Mouse (Mus musculus): Measurements from ENCODE around the gene Olfr56. TPM values are rescaled to one million over a fixed set of nuclear protein-coding genes. Genes with fewer than 3 reads are reported as not detected.
"Not testable (repeated sequence)": the region's sequence is repeated elsewhere in the genome, so short reads cannot be mapped to it uniquely, and the experiment has no call there.

Olfr56 gene
- not detected in 2 replicates for polyA plus RNA-seq (2015; fragmentation: Nextera tagmentation; extraction: Ambion mirVana)

- not testable (repeated sequence) for H3K9me3 ChIP-seq (replicated peaks); H3K4me2 ChIP-seq (replicated peaks); H3K9ac ChIP-seq; H3K27ac ChIP-seq (replicated peaks); ATAC-seq (ENCODE audit: insufficient number of reproducible peaks, low FRiP score, low TSS enrichment, low read depth); H3K36me3 ChIP-seq; H3K4me3 ChIP-seq (replicated peaks); H3K27me3 ChIP-seq; H3K4me1 ChIP-seq
- no CpG with 5 or more reads among the region's 1 CpGs for WGBS
These were observed at the start of gene Olfr56 for GRCm38 (mm10) chr11:48978240-48978939. Gene Olfr56, plus strand, starts transcription at chr11:48978889.

- H3K4me1 ChIP-seq; H3K36me3 ChIP-seq; H3K9me3 ChIP-seq (replicated peaks); H3K27me3 ChIP-seq; H3K4me3 ChIP-seq (replicated peaks); ATAC-seq (ENCODE audit: insufficient number of reproducible peaks, low FRiP score, low TSS enrichment, low read depth); H3K9ac ChIP-seq; H3K27ac ChIP-seq (replicated peaks); H3K4me2 ChIP-seq (replicated peaks): not testable (repeated sequence)
- WGBS = 82% methylated on average over 1 of the region's 1 CpGs
These were observed 45.3 kb upstream of the Olfr56 start for GRCm38 (mm10) chr11:48933422-48933821.

- H3K27me3 ChIP-seq; H3K9me3 ChIP-seq (replicated peaks); H3K4me3 ChIP-seq (replicated peaks); H3K4me1 ChIP-seq; ATAC-seq (ENCODE audit: insufficient number of reproducible peaks, low FRiP score, low TSS enrichment, low read depth); H3K36me3 ChIP-seq; H3K27ac ChIP-seq (replicated peaks); H3K9ac ChIP-seq; H3K4me2 ChIP-seq (replicated peaks): not testable (repeated sequence)
- WGBS = 81% methylated on average over 1 of the region's 1 CpGs
These were observed 44.8 kb upstream of the Olfr56 start for GRCm38 (mm10) chr11:48933923-48934322.

- H3K4me2 ChIP-seq (replicated peaks); H3K4me3 ChIP-seq (replicated peaks); H3K9me3 ChIP-seq (replicated peaks); H3K27me3 ChIP-seq; H3K36me3 ChIP-seq; H3K9ac ChIP-seq; ATAC-seq (ENCODE audit: insufficient number of reproducible peaks, low FRiP score, low TSS enrichment, low read depth); H3K4me1 ChIP-seq; H3K27ac ChIP-seq (replicated peaks): not testable (repeated sequence)
- WGBS = no CpG with 5 or more reads among the region's 3 CpGs
These were observed 43.4 kb upstream of the Olfr56 start for GRCm38 (mm10) chr11:48935291-48935690.

- not testable (repeated sequence) for H3K4me3 ChIP-seq (replicated peaks); H3K4me2 ChIP-seq (replicated peaks); ATAC-seq (ENCODE audit: insufficient number of reproducible peaks, low FRiP score, low TSS enrichment, low read depth); H3K27me3 ChIP-seq; H3K4me1 ChIP-seq; H3K9ac ChIP-seq; H3K27ac ChIP-seq (replicated peaks); H3K36me3 ChIP-seq; H3K9me3 ChIP-seq (replicated peaks)
These were observed 39.4 kb upstream of the Olfr56 start for GRCm38 (mm10) chr11:48939286-48939685.

GRCm38 (mm10) chr11:48946090-48946489 is 32.6 kb upstream of the Olfr56 start, which contains the start of gene Psme2b:
Gene Psme2b, minus strand, starts transcription at chr11:48946190.
- H3K4me3 ChIP-seq (replicated peaks); H3K27me3 ChIP-seq; H3K9ac ChIP-seq; H3K27ac ChIP-seq (replicated peaks); H3K9me3 ChIP-seq (replicated peaks); H3K36me3 ChIP-seq; H3K4me2 ChIP-seq (replicated peaks); ATAC-seq (ENCODE audit: insufficient number of reproducible peaks, low FRiP score, low TSS enrichment, low read depth); H3K4me1 ChIP-seq: not testable (repeated sequence)
- WGBS = 87% methylated on average over 6 of the region's 6 CpGs

- ATAC-seq (ENCODE audit: insufficient number of reproducible peaks, low FRiP score, low TSS enrichment, low read depth); H3K4me3 ChIP-seq (replicated peaks); H3K27ac ChIP-seq (replicated peaks); H3K9ac ChIP-seq; H3K9me3 ChIP-seq (replicated peaks); H3K4me1 ChIP-seq; H3K36me3 ChIP-seq; H3K27me3 ChIP-seq; H3K4me2 ChIP-seq (replicated peaks): not testable (repeated sequence)
- no CpG with 5 or more reads among the region's 1 CpGs for WGBS
These were observed 4.0 kb upstream of the Olfr56 start for GRCm38 (mm10) chr11:48974686-48975085.

- H3K36me3 ChIP-seq; H3K27me3 ChIP-seq; H3K27ac ChIP-seq (replicated peaks); H3K4me3 ChIP-seq (replicated peaks); H3K4me2 ChIP-seq (replicated peaks); H3K4me1 ChIP-seq; ATAC-seq (ENCODE audit: insufficient number of reproducible peaks, low FRiP score, low TSS enrichment, low read depth); H3K9ac ChIP-seq; H3K9me3 ChIP-seq (replicated peaks): not testable (repeated sequence)
- no CpG with 5 or more reads among the region's 3 CpGs for WGBS
These were observed 562 bp downstream of the Olfr56 start, which contains the start of gene 9930111J21Rik1 for GRCm38 (mm10) chr11:48979251-48979650. Gene 9930111J21Rik1, minus strand, starts transcription at chr11:48979398.

GRCm38 (mm10) chr11:48980052-48980451 is 1.4 kb downstream of the Olfr56 start:
- H3K4me3 ChIP-seq (replicated peaks); H3K4me1 ChIP-seq; ATAC-seq (ENCODE audit: insufficient number of reproducible peaks, low FRiP score, low TSS enrichment, low read depth); H3K36me3 ChIP-seq; H3K9ac ChIP-seq; H3K4me2 ChIP-seq (replicated peaks); H3K27ac ChIP-seq (replicated peaks); H3K27me3 ChIP-seq; H3K9me3 ChIP-seq (replicated peaks): not testable (repeated sequence)
- WGBS = no CpG with 5 or more reads among the region's 5 CpGs

GRCm38 (mm10) chr11:48982848-48983247 is 4.2 kb downstream of the Olfr56 start:
- H3K36me3 ChIP-seq; H3K4me3 ChIP-seq (replicated peaks); H3K4me2 ChIP-seq (replicated peaks); H3K27me3 ChIP-seq; H3K9me3 ChIP-seq (replicated peaks); H3K4me1 ChIP-seq; H3K27ac ChIP-seq (replicated peaks); ATAC-seq (ENCODE audit: insufficient number of reproducible peaks, low FRiP score, low TSS enrichment, low read depth); H3K9ac ChIP-seq: not testable (repeated sequence)
- no CpG with 5 or more reads among the region's 3 CpGs for WGBS

GRCm38 (mm10) chr11:48988219-48988618 is 9.5 kb downstream of the Olfr56 start:
- H3K9me3 ChIP-seq (replicated peaks); H3K27me3 ChIP-seq; H3K4me3 ChIP-seq (replicated peaks); H3K9ac ChIP-seq; H3K27ac ChIP-seq (replicated peaks); H3K36me3 ChIP-seq; ATAC-seq (ENCODE audit: insufficient number of reproducible peaks, low FRiP score, low TSS enrichment, low read depth); H3K4me1 ChIP-seq; H3K4me2 ChIP-seq (replicated peaks): not testable (repeated sequence)
- 68% methylated on average over 2 of the region's 3 CpGs for WGBS

GRCm38 (mm10) chr11:48989981-48990380 is 11.3 kb downstream of the Olfr56 start:
- H3K4me2 ChIP-seq (replicated peaks); ATAC-seq (ENCODE audit: insufficient number of reproducible peaks, low FRiP score, low TSS enrichment, low read depth); H3K36me3 ChIP-seq; H3K9me3 ChIP-seq (replicated peaks); H3K27me3 ChIP-seq; H3K4me1 ChIP-seq; H3K4me3 ChIP-seq (replicated peaks); H3K9ac ChIP-seq; H3K27ac ChIP-seq (replicated peaks): not testable (repeated sequence)
- WGBS = 49% methylated on average over 2 of the region's 2 CpGs
